Mouse (Mus musculus) lung, adult 18-20 months (tissue): Measurements from ENCODE around the gene Nup214.
"Not testable (repeated sequence)": the region's sequence is repeated elsewhere in the genome, so short reads cannot be mapped to it uniquely, and the experiment has no call there.

ENCODE experiments used
- DNase-seq, 2 experiments: peaks; one replicate each; pipeline ENCODE4 v3.0.0; 2022; ENCODE audit warnings: mixed read lengths in 2 of 2

Nup214 gene

GRCm38 (mm10) chr2:31965110-31965509, 9.1 kb upstream of the Nup214 start:
- peak; percentile 34 to 50 for DNase-seq

- no peak for DNase-seq
Measured at GRCm38 (mm10) chr2:31966801-31967200, 7.4 kb upstream of the Nup214 start.

DNA sequence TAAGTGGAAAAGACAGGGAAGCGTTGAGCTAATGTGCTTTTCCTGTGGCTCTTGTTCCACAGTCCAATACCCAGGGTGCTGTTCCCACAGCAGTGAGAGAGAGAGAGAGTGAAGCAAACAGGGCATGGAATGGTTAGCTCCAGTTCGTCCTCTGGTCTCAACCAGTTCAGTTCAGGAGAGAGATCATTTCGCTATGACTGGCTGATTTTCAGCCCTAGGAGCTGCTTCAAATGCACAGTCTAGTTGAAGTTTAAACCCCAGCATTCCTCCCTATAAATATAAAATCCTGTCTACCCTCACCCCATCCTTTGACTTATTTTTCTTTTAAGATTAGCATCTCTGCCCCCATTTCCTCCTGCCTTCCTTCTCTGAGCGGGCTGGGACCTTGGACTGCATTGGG, 1.6 kb upstream of the Nup214 start:
- no peak for DNase-seq

- DNase-seq, result no peak
Measured at GRCm38 (mm10) chr2:31974809-31975371, 654 bp downstream of the Nup214 start.

GRCm38 (mm10) chr2:31987774-31988173, 13.5 kb downstream of the Nup214 start:
- no peak for DNase-seq

DNA sequence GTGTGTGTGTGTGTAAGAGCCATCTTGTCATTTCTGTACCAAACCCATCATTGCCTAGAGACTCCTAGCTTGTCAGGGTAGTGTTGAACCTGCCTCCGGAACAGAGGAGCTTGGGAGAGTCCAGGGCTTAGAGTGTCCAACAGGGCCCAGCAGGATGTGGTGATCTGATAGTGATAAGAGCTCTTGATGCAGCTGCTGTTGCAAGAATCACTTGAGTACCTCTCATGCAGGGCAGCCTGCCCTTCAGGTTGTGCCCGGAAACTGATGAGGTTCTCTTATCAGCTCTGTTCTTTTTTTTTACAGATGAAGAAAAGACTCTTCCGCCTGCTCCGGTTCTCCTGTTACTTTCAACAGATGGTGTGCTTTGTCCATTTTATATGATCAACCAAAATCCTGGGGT, 16.7 kb downstream of the Nup214 start:
- DNase-seq, result peak; percentile 71 to 78

- DNase-seq, result peak; percentile 54 to 73
Measured at GRCm38 (mm10) chr2:31994896-31995295, 20.7 kb downstream of the Nup214 start.

DNA sequence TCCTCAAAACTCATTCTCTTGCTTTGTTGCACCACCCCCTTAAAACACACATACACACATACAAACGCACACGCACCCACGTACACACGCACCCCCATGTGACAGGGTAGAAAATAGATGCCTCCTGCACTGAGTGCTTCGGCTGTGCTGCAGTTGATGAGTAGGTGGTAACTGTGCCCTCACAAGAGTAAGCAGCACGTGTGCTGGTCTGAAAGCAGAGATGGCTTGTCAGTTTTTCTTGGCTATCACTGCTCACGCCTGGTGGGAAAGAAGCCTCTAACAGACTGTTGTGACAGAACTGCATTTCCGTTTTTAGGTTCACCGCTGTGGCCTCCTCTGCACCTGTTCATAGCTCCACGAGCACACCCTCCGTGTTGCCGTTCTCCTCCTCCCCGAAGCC, 21.8 kb downstream of the Nup214 start:
- DNase-seq, result no peak

- DNase-seq, result no peak
Measured at GRCm38 (mm10) chr2:31997539-31997938, 23.3 kb downstream of the Nup214 start.

GRCm38 (mm10) chr2:31998443-31998842, 24.2 kb downstream of the Nup214 start:
- DNase-seq, result no peak

- DNase-seq, result no peak
Measured at GRCm38 (mm10) chr2:32008311-32008710, 34.1 kb downstream of the Nup214 start.

- no peak for DNase-seq
Measured at GRCm38 (mm10) chr2:32008716-32009115, 34.5 kb downstream of the Nup214 start.

GRCm38 (mm10) chr2:32019704-32020103, 45.5 kb downstream of the Nup214 start:
- DNase-seq, result no peak

GRCm38 (mm10) chr2:32020229-32020628, 46.0 kb downstream of the Nup214 start:
- DNase-seq, result no peak

GRCm38 (mm10) chr2:32024372-32024771, 50.1 kb downstream of the Nup214 start:
- DNase-seq, result no peak

- DNase-seq, result no peak
Measured at GRCm38 (mm10) chr2:32029636-32030035, 55.4 kb downstream of the Nup214 start.

DNA sequence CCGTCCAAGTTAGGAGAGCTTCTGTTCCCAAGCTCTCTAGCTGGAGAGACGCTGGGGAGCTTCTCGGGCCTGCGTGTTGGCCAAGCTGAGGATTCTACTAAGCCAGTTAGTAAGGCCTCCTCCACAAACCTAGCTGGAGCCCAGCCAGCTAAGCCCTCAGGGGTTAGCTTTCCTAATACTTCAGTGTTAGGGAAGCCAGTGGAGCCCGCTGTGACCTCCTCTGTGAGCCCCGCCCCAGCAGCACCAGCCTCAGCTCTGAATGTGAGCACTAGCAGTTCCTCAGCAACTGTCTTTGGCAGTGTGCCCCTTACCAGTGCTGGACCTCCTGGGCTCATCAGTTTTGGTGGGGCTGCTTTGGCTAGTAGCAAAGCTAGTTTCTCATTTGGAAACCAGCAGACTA, 59.2 kb downstream of the Nup214 start:
- DNase-seq, result peak in 1 of 2 experiments; percentile 11

GRCm38 (mm10) chr2:32034206-32034605, 60.0 kb downstream of the Nup214 start:
- no peak for DNase-seq

- no peak for DNase-seq
Measured at GRCm38 (mm10) chr2:32037279-32037858, 63.1 kb downstream of the Nup214 start.

DNA sequence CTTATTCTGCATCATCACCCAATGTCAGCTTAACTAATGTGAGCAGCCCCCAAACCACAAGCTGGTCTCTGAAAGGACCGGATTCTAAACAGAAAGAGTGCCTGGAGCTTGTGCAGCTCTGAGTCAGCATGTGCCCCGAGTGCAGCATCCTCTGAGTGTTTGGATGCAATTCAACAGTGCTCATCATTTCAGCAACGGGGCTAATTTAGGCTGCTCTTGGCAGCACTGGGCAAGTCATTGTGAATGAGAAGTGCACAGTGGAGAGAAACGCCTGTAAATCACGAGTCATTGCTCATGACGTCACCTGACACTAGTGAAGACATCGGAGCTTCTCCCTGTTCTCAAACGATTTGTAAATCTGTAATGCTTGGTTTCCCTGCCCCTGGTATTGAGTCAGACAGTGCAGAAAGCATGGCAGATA, 64.4 kb downstream of the Nup214 start:
- no peak for DNase-seq

DNA sequence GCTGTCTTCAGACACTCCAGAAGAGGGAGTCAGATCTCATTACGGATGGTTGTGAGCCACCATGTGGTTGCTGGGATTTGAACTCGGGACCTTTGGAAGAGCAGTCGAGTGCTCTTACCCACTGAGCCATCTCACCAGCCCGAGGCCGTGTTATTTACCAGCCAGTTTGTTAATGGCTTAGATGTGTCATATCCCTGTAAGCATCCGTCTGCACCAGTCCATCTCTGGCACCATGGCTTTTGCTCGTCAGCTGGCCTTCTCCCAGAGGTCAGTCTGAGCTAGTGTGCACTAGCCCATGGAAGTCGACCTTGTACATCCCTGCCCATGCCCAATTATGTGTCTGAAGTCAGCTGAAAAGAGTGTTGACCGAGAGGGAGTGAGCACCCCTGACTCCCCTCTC, 66.4 kb downstream of the Nup214 start:
- not testable (repeated sequence) for DNase-seq

DNA sequence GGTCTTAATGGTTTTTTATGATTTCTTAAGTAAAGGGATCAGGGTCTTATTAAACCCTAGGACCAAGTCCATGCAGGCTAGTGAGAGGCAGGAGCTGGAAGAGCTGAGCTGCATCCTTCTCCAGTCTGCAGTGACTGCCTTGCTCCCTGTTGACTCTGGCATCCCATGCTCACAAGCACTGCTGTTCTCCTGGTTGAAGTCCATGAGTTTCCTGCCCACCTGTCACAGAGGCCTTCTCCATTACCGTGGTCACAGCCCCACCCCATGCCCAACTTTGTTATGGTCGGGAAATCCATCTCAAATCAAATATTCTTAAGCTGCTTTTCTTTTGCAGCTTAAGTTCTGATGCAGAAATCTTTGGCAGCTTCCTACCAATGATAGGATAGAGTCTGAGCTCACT, 66.9 kb downstream of the Nup214 start:
- no peak for DNase-seq

DNA sequence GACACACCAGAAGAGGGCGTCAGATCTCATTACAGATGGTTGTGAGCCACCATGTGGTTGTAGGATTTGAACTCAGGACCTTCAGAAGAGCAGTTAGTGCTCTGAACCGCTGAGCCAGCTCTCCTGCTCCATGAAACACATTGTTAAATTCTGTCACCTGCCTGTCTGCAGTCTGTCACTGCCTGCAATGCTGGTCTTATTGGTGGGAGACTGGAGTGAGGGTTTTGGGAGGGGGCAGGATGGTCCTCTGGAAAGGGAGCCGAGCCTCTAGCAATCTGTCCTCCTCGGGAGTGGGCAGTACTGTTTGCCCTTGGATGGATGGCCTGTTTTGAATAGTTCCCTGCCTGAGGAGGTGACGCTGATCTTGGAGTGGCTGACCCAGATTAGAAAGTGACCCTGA, 69.6 kb downstream of the Nup214 start:
- DNase-seq, result no peak

DNA sequence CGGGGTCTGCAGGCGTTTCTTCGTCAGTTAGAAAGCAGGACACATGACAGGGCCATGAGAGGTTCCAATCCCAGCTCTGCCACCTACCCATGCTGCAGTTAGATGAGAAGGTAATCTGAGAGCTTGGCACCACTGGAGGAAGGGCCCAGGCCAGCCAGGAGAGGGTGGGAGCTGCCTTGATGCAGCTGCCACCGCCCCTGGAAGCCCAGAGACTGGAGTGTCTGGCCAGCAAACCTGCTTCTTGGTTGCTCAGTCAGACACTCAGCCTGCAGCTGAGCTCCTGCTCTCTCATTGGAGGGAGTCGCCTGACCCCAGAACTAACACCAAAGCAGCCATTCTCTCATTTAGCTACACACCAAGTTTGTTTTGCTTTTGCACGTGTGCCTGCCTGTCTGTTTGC, 71.1 kb downstream of the Nup214 start:
- DNase-seq, result no peak

- DNase-seq, result no peak
Measured at GRCm38 (mm10) chr2:32046009-32046408, 71.8 kb downstream of the Nup214 start.
